Mouse (Mus musculus) lung, embryonic 15.5 days (tissue): ENCODE results near the gene Gm5475. TPM values are rescaled to one million over a fixed set of nuclear protein-coding genes. Genes with fewer than 3 reads are reported as not detected.
"Not testable (repeated sequence)": the region's sequence is repeated elsewhere in the genome, so short reads cannot be mapped to it uniquely, and the experiment has no call there.

ENCODE experiments used
- ATAC-seq: fragments of 200-750 bp; cut with Nextera tagmentation; 2 replicates; pipeline ENCODE4 v1.8.0; 2017; ENCODE audit warnings: moderate number of reproducible peaks, borderline replicate concordance; ENCODE audit not compliant: low FRiP score, low TSS enrichment; ENCODE audit errors: extremely low read depth
- H3K27ac ChIP-seq: fragments of 300-500 bp; sonication (generic); 2 replicates; pipeline ENCODE4 v1.5.1; 2015; ENCODE audit warnings: moderate library complexity, mild to moderate bottlenecking, inconsistent platforms
- H3K27me3 ChIP-seq: fragments of 300-500 bp; sonication (generic); 2 replicates; pipeline ENCODE4 v1.6.1; 2015; ENCODE audit warnings: inconsistent platforms
- H3K36me3 ChIP-seq: fragments of 300-500 bp; sonication (generic); 2 replicates; pipeline ENCODE4 v1.6.1; 2015; ENCODE audit warnings: inconsistent platforms
- H3K4me1 ChIP-seq: fragments of 300-500 bp; sonication (generic); 2 replicates; pipeline ENCODE4 v1.6.1; 2015; ENCODE audit warnings: inconsistent platforms
- H3K4me2 ChIP-seq: fragments of 300-500 bp; sonication (generic); 2 replicates; pipeline ENCODE4 v1.6.1; 2015; ENCODE audit warnings: inconsistent platforms, mild to moderate bottlenecking, moderate library complexity
- H3K4me3 ChIP-seq: fragments of 300-500 bp; sonication (generic); 2 replicates; pipeline ENCODE4 v1.5.1; 2015; ENCODE audit warnings: mild to moderate bottlenecking, inconsistent platforms
- H3K9ac ChIP-seq: fragments of 300-500 bp; sonication (generic); 2 replicates; pipeline ENCODE4 v1.6.1; 2015; ENCODE audit warnings: inconsistent platforms
- H3K9me3 ChIP-seq: fragments of 300-500 bp; sonication (generic); 2 replicates; pipeline ENCODE4 v1.6.1; 2016; ENCODE audit warnings: inconsistent platforms
- WGBS: fragments of 180-500 bp; shearing (Covaris S2); methylation state at CpG from one replicate; pipeline ENCODE4 v1.1.7; 2015; 5-methylcytosine and 5-hydroxymethylcytosine counted together
- polyA plus RNA-seq: library from polyadenylated mRNA; unstranded; fragments of >200 nt; fragmentation: Nextera tagmentation; extraction: Ambion mirVana; gene quantifications from 2 replicates; pipeline ENCODE4 v1.2.1, GENCODE M21; 2015

The Gm5475 gene
- polyA plus RNA-seq, result 0.06 and 0.09 TPM in 2 replicates

DNA sequence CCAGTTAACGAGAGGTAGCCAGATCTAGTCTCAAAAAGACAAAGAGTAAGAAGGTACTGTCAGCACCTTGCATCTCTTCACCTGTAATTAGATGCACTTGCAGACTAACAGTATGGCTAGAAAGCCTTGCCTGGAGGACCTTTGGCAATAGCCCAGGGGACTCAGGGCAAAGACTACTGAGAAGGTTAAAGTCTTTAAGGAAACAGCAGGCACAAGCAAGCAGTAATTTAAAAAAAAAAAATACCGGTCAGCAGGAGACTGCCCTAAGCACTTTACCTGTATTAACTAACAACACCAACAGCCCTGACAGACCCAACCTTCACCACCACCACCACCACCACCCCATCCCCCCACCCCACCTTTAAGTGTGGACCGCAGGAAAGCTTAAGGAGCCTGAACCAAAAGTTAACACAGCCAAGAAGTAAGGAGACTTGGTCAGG lies at the start of gene Gm5475:
Gm5475 (plus strand) TSS at position 390 of the 440 bp plus-strand sequence.
- 18% methylated on average over 3 of the region's 3 CpGs for WGBS
- peak within 1 kb of the TSS; percentile 67 for H3K9ac ChIP-seq
- not testable (repeated sequence) for H3K27ac ChIP-seq

DNA sequence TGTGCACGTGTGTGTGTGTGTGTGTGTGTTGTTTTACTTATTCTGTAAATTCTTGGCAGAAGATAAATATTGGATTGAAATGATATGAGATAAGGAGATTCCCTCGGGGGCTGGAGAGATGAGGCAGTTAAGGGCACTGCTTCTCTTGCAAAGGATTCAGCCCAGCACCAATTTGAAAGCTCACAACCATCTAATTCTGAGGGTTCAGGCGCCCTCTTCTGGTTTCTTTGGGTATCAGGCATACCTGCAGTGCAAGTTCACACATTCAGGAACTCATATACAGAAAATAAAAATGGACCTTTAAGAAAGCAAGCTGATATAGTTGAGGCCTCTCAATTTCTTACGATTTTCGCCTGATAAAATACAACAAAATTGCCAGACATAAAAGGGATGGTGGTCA lies 46.9 kb upstream of the Gm5475 start:
- Histone ChIP-seq H3K4me1 (no peaks in the 10 kb centered on the region), H3K4me3 (no peak overlapping the region), H3K4me2 (no peak overlapping the region), H3K36me3 (no peaks in the 10 kb centered on the region), H3K9ac (no peak overlapping the region), H3K27me3 (no peaks in the 10 kb centered on the region), H3K27ac (no peak overlapping the region), H3K9me3 (no peaks in the 10 kb centered on the region)
- WGBS, result 22% methylated on average over 5 of the region's 5 CpGs
- ATAC-seq, result no peak

More for the DNA sequence above, at the start of gene Gm5475:
- H3K9me3 ChIP-seq, ATAC-seq, H3K36me3 ChIP-seq: not testable (repeated sequence)
- peak within 1 kb of the TSS; percentile 76 for H3K4me3 ChIP-seq
- H3K4me1 ChIP-seq, result peaks cover 24% of the 10 kb centered on the region
- H3K27me3 ChIP-seq, result peaks cover 26% of the 10 kb centered on the region
- H3K4me2 ChIP-seq, result peak within 1 kb of the TSS; percentile 89

DNA sequence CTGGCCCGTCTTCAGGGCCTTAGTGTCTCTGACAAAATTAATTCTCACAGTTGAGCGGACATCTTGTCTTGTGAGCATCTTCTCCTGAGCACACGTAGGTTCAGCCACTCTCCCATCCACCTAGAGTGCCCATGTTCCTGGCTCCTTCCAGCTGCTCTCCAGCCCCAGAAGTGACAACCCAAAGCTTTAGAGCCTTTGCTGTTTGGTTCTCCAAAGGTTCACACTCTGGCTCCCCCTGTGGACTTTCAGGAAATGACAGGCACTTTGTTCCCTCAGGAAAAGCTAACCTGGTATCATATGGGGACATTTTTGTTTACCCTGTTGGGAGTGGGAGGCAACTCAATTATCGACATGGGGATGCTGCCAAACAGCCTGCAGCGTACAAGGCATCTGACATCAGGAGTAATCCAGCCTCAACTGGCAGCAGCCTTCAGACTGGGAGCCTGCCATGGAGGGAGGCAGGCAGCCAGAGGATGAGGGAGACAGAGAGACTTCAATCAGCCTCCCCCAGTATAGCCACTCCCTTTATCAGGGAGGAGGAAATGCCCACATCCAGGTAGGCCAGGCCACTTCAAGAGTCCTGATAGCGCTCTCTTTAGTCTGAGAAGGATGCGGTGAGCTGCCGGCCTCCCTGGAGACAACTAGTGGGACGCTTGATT lies 44.0 kb upstream of the Gm5475 start:
- not testable (repeated sequence) for H3K4me3 ChIP-seq, H3K9ac ChIP-seq, H3K27ac ChIP-seq, H3K4me2 ChIP-seq, H3K36me3 ChIP-seq, H3K4me1 ChIP-seq, H3K27me3 ChIP-seq, H3K9me3 ChIP-seq
- WGBS, result 11% methylated on average over 3 of the region's 9 CpGs
- ATAC-seq, result peak; percentile 41; the same call in 1 of the 2 replicates

DNA sequence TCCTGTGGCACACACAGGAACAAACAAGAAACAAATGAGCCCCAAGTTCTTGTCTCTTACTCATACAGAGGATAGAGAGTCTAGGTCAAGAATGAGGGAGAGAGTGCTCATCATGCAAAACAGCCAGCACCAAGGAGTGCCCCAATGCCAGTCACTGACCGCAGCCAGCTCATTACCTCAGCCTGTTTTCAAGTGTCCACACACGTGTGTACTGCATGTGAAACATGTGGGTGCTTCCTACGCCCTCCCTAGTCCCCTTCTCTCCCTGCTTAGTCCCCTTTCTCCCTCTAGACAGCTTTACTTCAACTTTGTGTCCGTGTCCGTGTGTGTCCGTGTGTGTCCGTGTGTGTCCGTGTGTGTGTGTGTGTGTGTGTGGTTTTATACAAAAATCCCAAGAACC lies 42.3 kb upstream of the Gm5475 start:
- H3K27me3 ChIP-seq, result no peaks in the 10 kb centered on the region
- no peak overlapping the region for H3K4me2 ChIP-seq
- H3K36me3 ChIP-seq, result no peaks in the 10 kb centered on the region
- no peak overlapping the region for H3K27ac ChIP-seq
- no peaks in the 10 kb centered on the region for H3K4me1 ChIP-seq
- ATAC-seq, result no peak
- WGBS, result 64% methylated on average over 8 of the region's 8 CpGs
- H3K9ac ChIP-seq, result no peak overlapping the region
- H3K9me3 ChIP-seq, result no peaks in the 10 kb centered on the region
- H3K4me3 ChIP-seq, result no peak overlapping the region

DNA sequence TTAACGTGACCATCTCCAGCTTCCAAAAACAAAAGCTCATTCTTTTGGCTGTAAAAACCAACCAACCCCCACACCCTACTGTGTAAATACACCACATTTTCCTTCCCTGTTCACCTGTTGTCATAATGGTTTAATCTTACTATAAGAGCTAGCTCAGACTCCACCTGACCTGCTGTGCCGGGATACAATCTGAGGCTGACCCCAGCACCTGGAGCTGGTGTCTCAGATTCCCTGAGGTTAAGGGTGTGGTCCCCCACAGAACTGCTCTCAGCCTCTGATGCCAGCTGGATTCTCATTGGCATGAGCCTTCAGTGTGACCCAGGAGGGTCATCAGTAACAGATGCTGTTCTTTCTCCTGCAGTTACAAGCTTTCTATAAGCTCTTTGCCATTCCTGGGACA lies 41.8 kb upstream of the Gm5475 start:
- WGBS, result 49% methylated on average over 2 of the region's 2 CpGs
- H3K9ac ChIP-seq, result no peak overlapping the region

DNA sequence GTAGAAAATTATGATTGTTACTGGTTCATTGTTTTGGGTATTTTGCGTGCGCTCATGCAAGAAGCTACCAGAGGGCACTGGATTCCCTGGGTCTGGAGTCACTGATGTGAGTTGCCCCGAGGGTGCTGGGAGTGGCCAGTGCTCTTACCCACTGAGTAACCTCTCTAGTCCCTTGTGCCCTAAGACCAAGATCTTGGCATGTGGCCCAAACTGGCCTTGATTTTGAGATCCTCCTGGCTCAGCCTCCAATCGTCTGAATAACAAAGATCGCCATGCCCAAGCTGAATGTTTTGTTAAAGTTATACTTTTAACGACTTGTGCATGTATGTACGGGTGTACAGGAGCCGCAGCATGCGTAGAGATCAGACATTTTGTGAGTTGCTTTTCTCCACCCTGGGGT lies 36.2 kb upstream of the Gm5475 start:
- WGBS, result 89% methylated on average over 9 of the region's 9 CpGs
- H3K9me3 ChIP-seq, result no peaks in the 10 kb centered on the region
- no peaks in the 10 kb centered on the region for H3K27me3 ChIP-seq
- no peaks in the 10 kb centered on the region for H3K36me3 ChIP-seq
- H3K9ac ChIP-seq, result no peak overlapping the region
- no peak overlapping the region for H3K4me3 ChIP-seq
- peaks cover 4% of the 10 kb centered on the region; the same call in 1 of the 2 replicates for H3K4me1 ChIP-seq
- H3K4me2 ChIP-seq, result no peak overlapping the region
- no peak for ATAC-seq
- no peak overlapping the region for H3K27ac ChIP-seq

More for the DNA sequence above, 41.8 kb upstream of the Gm5475 start:
- Histone ChIP-seq H3K4me3 (no peak overlapping the region), H3K9me3 (no peaks in the 10 kb centered on the region), H3K4me2 (no peak overlapping the region), H3K27ac (no peak overlapping the region), H3K27me3 (no peaks in the 10 kb centered on the region), H3K36me3 (no peaks in the 10 kb centered on the region), H3K4me1 (no peaks in the 10 kb centered on the region)
- no peak for ATAC-seq

DNA sequence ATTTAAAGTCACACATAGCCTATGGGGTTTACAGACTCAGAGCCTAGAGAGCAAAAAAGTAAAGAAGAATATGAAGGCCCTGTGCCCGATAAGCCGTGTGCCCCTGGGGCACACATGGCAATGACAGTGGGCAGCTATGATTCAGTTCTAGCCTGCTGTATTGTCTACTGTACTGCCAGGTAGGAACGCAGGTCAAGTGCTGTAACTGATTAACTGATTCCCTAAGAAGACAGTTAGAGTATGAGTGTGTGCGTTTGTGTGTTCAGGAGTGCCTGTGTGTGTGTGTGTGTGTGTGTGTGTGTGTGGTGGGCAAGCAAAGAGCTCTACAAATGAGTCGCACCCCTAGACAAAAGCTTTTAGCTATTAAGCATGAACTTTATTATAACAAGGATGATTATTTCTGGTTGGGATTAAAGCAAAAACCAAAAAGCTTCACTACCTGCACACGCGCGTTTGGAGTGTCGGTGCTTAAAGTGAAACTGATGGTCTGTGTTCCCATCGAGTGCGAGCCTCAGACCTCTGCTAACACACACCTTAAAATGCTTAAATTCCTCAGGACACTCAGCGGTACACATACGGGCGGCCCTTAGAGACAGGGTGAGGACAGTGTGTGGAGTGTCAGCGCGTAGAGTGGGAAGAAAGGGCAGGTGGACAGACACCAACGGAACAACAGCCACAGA lies 34.3 kb upstream of the Gm5475 start:
- Histone ChIP-seq H3K27me3 (no peaks in the 10 kb centered on the region), H3K4me1 (peaks cover 4% of the 10 kb centered on the region; the same call in 1 of the 2 replicates), H3K9me3 (no peaks in the 10 kb centered on the region), H3K4me2 (peak overlapping the region; percentile 42), H3K4me3 (no peak overlapping the region; the same call in 1 of the 2 replicates), H3K9ac (no peak overlapping the region), H3K27ac (peak overlapping the region; percentile 63), H3K36me3 (no peaks in the 10 kb centered on the region)
- 0 out of 2 replicates have a peak, but pooled peaks have one; percentile 53 for ATAC-seq
- WGBS, result 52% methylated on average over 17 of the region's 17 CpGs

DNA sequence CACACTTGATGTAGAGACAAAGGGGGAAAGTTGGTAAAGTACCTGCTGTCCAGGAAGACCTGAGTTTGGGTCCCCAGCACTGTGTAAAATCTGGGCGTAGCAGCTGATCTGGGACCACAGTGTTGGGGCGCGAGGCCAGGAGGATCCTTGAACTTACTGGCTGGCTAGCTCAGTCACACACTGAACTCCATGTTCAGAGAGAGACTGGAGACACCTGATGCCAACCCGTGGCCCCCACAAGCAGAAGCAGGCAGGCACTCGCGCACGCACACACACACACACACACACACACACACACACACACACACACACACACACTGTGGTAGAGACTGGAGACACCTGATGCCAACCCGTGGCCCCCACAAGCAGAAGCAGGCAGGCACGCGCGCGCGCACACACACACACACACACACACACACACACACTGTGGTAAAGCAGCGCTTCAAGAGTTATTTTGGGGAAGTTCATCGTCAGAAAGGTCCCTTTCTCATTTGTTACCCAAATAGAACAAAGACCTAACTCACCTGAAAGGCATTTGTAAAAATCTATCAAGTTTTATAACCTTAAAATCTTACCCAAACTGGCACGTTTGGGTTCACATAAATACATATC lies 33.6 kb upstream of the Gm5475 start:
- peak overlapping the region; percentile 63 for H3K27ac ChIP-seq
- no peaks in the 10 kb centered on the region; the same call in 1 of the 2 replicates for H3K36me3 ChIP-seq
- 72% methylated on average over 15 of the region's 16 CpGs for WGBS

DNA sequence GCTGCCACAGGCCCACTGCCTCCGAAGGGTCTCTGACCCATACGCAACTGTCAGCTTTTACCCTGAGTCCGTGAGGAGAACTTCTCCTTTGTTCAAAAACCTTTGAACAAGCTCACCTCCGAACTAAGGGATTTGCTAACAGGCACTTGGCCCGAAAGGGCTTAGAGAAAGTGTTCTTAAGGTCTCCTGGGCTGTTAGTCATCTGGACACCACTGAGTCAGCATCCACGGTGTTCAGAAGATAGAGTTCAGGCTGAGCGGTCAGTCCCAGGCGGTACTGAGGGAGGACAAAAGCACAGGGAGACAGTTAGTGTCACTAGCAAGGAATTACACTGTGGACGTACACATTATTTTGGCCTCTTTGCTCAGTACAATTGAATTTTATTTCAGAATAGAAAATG lies 33.1 kb upstream of the Gm5475 start:
- Histone ChIP-seq H3K9ac (no peak overlapping the region), H3K4me1 (peaks cover 4% of the 10 kb centered on the region; the same call in 1 of the 2 replicates), H3K36me3 (no peaks in the 10 kb centered on the region; the same call in 1 of the 2 replicates), H3K9me3 (no peaks in the 10 kb centered on the region), H3K27ac (peak overlapping the region; percentile 19), H3K4me3 (no peak overlapping the region), H3K27me3 (no peaks in the 10 kb centered on the region), H3K4me2 (no peak overlapping the region)
- 51% methylated on average over 9 of the region's 9 CpGs for WGBS
- no peak for ATAC-seq

More for the DNA sequence above, 33.6 kb upstream of the Gm5475 start:
- Histone ChIP-seq H3K27me3 (no peaks in the 10 kb centered on the region), H3K9ac (no peak overlapping the region), H3K4me1 (peaks cover 4% of the 10 kb centered on the region; the same call in 1 of the 2 replicates), H3K9me3 (no peaks in the 10 kb centered on the region), H3K4me2 (peak overlapping the region; percentile 42), H3K4me3 (no peak overlapping the region; the same call in 1 of the 2 replicates)
- ATAC-seq, result 0 out of 2 replicates have a peak, but pooled peaks have one; percentile 28

DNA sequence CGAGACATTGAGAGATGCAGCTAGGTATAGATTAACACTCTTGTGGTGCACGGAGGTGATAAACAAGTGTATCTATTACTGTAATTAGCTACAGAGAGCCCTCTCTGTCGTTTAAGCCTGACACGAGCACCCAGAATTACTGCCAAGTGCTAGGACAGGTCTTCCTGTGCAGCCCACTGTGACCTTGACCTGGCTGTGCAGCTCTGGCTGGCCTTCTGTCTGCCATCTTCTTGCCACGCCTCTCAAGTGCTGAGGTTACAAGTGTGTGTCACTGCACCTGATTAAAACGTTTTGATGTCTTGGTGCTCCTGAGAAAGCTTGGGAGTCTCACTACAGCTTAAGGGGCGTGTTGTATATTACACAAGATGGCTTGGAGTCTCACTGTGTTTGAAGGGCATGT lies 30.9 kb upstream of the Gm5475 start:
- no peak overlapping the region for H3K4me2 ChIP-seq
- WGBS, result 69% methylated on average over 7 of the region's 7 CpGs
- H3K9ac ChIP-seq, result no peak overlapping the region
- peaks cover 11% of the 10 kb centered on the region for H3K36me3 ChIP-seq
- H3K4me3 ChIP-seq, result no peak overlapping the region
- no peaks in the 10 kb centered on the region for H3K27me3 ChIP-seq
- H3K4me1 ChIP-seq, result peaks cover 4% of the 10 kb centered on the region; the same call in 1 of the 2 replicates
- ATAC-seq, result no peak
- no peak overlapping the region for H3K27ac ChIP-seq
- no peaks in the 10 kb centered on the region for H3K9me3 ChIP-seq

DNA sequence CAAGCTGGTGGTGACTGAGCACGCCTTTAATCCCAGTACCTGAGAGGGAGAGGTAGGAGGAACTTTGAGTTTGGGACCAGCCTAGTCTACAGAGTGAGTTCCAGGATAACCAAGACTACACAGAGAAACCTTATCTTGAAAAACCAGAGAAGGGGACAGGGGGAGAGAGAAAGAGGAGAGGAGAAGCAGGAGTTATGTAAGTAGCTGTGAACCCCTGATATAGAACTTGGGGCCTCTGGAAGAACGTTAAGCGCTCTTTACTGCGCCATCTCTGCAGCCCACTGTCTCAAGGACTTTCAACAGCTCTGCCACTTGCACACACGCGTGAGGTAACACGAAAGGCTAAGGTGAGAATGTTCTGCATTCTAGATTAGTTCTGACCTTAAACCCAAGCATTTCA lies 30.3 kb upstream of the Gm5475 start:
- WGBS, result 86% methylated on average over 7 of the region's 7 CpGs
- Histone ChIP-seq H3K9me3 (no peaks in the 10 kb centered on the region), H3K36me3 (peaks cover 16% of the 10 kb centered on the region), H3K27ac (no peak overlapping the region), H3K4me1 (peaks cover 4% of the 10 kb centered on the region; the same call in 1 of the 2 replicates), H3K4me3 (no peak overlapping the region), H3K9ac (no peak overlapping the region), H3K27me3 (no peaks in the 10 kb centered on the region), H3K4me2 (no peak overlapping the region)
- ATAC-seq, result no peak

DNA sequence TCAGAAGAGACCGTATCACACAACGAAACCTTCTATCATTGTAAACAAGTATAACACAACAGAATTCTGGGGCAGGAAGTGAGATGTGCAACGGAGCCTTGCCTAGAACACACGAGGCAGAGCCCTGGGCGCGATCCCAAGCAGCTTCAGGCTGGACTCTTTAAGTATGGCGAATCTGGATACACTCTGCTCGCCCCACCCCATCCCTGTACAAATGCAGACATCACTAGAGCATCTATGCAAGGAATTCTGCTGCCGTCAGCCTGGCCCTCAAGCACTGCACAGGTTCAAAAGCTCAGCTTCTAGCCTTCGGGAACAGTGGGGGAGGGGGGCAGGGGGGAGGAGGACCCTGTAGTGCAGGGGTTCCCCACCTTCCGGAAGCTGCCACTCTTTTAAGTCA lies 28.9 kb upstream of the Gm5475 start:
- Histone ChIP-seq H3K4me2 (no peak overlapping the region), H3K36me3 (peaks cover 30% of the 10 kb centered on the region), H3K9ac (no peak overlapping the region), H3K9me3 (no peaks in the 10 kb centered on the region), H3K4me1 (peaks cover 4% of the 10 kb centered on the region; the same call in 1 of the 2 replicates), H3K4me3 (no peak overlapping the region), H3K27me3 (no peaks in the 10 kb centered on the region), H3K27ac (no peak overlapping the region)
- WGBS, result 80% methylated on average over 11 of the region's 11 CpGs
- no peak for ATAC-seq
